Mouse (Mus musculus) cerebellum, adult 2 months (tissue): ENCODE data around the gene Syngr2.

ENCODE experiments used
- CTCF ChIP-seq: fragments of 200-500 bp; IDR thresholded peaks from 2 replicates; pipeline ENCODE4 v1.5.1; 2011; ENCODE audit warnings: low read depth, mild to moderate bottlenecking, control low read depth, low read length, moderate library complexity, borderline replicate concordance; ENCODE audit not compliant: insufficient read depth
- POLR2A ChIP-seq: fragments of 200-500 bp; IDR thresholded peaks from 2 replicates; pipeline ENCODE4 v1.6.1; 2011; ENCODE audit warnings: low read length, control low read depth, borderline replicate concordance; ENCODE audit not compliant: insufficient read depth

GRCm38 (mm10) chr11:117836306-117836705, 26.8 kb downstream of the Syngr2 start:
- TF ChIP-seq POLR2A (no peak), CTCF (no peak)
